ENCODE assay signal across 8 mouse cellular contexts in genomic region chr15:96507097-96507840, GRCm38 (mm10). TPM values are rescaled to one million over a fixed set of nuclear protein-coding genes. Genes with fewer than 3 reads are reported as not detected.
DNase-seq lines count a peak whose midpoint lies in the region; ATAC-seq and TF ChIP-seq lines count a peak whose summit lies in the region.

No protein-coding gene starts in this region.

- no peak overlapping the region for H3K9ac ChIP-seq in forebrain, postnatal 0 days
- H3K9ac ChIP-seq in heart, postnatal 0 days (replicated peaks; ENCODE audit: low read depth, low read length), result no peak overlapping the region

- no peak for TF ChIP-seq POLR2A in spleen, adult 2 months (IDR thresholded peaks at IDR 0.05; ENCODE audit: low read depth, low read length)

- WGBS in forebrain, postnatal 0 days, result 40% methylated on average over 18 of the region's 18 CpGs
- 56% methylated on average over 18 of the region's 18 CpGs for WGBS in forebrain, embryonic 10.5 days
- WGBS in heart, postnatal 0 days, result 26% methylated on average over 18 of the region's 18 CpGs
- WGBS in spleen, adult 2 months, result 36% methylated on average over 18 of the region's 18 CpGs

- no peaks in the 10 kb centered on the region for H3K4me1 ChIP-seq in forebrain, postnatal 0 days (ENCODE audit: insufficient read depth)
- no peaks in the 10 kb centered on the region for H3K4me1 ChIP-seq in forebrain, embryonic 10.5 days
- no peaks in the 10 kb centered on the region for H3K4me1 ChIP-seq in heart, postnatal 0 days (ENCODE audit: control insufficient read depth, insufficient read depth)
- H3K4me1 ChIP-seq in spleen, adult 2 months (ENCODE audit: control insufficient read depth, insufficient read depth, insufficient read length), result no peaks in the 10 kb centered on the region

- H3K36me3 ChIP-seq in forebrain, postnatal 0 days (ENCODE audit: insufficient read depth), result no peaks in the 10 kb centered on the region
- H3K36me3 ChIP-seq in forebrain, embryonic 10.5 days (replicated peaks), result no peaks in the 10 kb centered on the region
- no peaks in the 10 kb centered on the region for H3K36me3 ChIP-seq in heart, postnatal 0 days (replicated peaks; ENCODE audit: control insufficient read depth, insufficient read depth, low read length)
- H3K36me3 ChIP-seq in spleen, adult 2 months (ENCODE audit: control insufficient read depth, insufficient read depth, low read length), result no peaks in the 10 kb centered on the region

- H3K4me3 ChIP-seq in forebrain, postnatal 0 days (ENCODE audit: low read depth, low read length), result no peak overlapping the region
- H3K4me3 ChIP-seq in forebrain, embryonic 10.5 days, result no peak overlapping the region
- H3K4me3 ChIP-seq in heart, postnatal 0 days (ENCODE audit: low read depth, low read length), result peak overlapping the region; percentile 2; the same call in 1 of the 2 replicates
- no peak overlapping the region for H3K4me3 ChIP-seq in spleen, adult 2 months (ENCODE audit: extremely low read depth, insufficient read depth, insufficient read length)

- H3K27ac ChIP-seq in forebrain, postnatal 0 days (ENCODE audit: low read depth, low read length), result no peak overlapping the region
- no peak overlapping the region for H3K27ac ChIP-seq in forebrain, embryonic 10.5 days
- no peak overlapping the region for H3K27ac ChIP-seq in heart, postnatal 0 days (ENCODE audit: low read depth)
- H3K27ac ChIP-seq in spleen, adult 2 months (ENCODE audit: insufficient read depth, low read length), result no peak overlapping the region

- TF ChIP-seq EP300 in heart, postnatal 0 days (IDR thresholded peaks at IDR 0.05; ENCODE audit: low read depth), result no peak

- H3K4me2 ChIP-seq in forebrain, postnatal 0 days (ENCODE audit: low read depth), result no peak overlapping the region
- H3K4me2 ChIP-seq in heart, postnatal 0 days (ENCODE audit: low read depth, low read length), result peak overlapping the region; percentile 43

- H3K9me3 ChIP-seq in forebrain, postnatal 0 days (ENCODE audit: low read length), result no peaks in the 10 kb centered on the region; the same call in 1 of the 2 replicates
- peaks cover 19% of the 10 kb centered on the region for H3K9me3 ChIP-seq in forebrain, embryonic 10.5 days
- H3K9me3 ChIP-seq in heart, postnatal 0 days (replicated peaks; ENCODE audit: control insufficient read depth, low read length), result no peaks in the 10 kb centered on the region

- TF ChIP-seq CTCF in forebrain, postnatal 0 days (IDR thresholded peaks at IDR 0.05; ENCODE audit: low read depth), result peak; percentile 85
- TF ChIP-seq CTCF in heart, postnatal 0 days (IDR thresholded peaks at IDR 0.05; ENCODE audit: low read depth), result peak; percentile 73
- peak; percentile 66; the same call in 1 of the 2 replicates for TF ChIP-seq CTCF in spleen, adult 2 months (IDR thresholded peaks at IDR 0.05; ENCODE audit: extremely low read depth, insufficient read depth, insufficient read length, insufficient replicate concordance)

- no peaks in the 10 kb centered on the region for H3K27me3 ChIP-seq in forebrain, postnatal 0 days (ENCODE audit: insufficient read depth, low read length)
- H3K27me3 ChIP-seq in forebrain, embryonic 10.5 days (ENCODE audit: poor library complexity, severe bottlenecking), result no peaks in the 10 kb centered on the region
- no peaks in the 10 kb centered on the region for H3K27me3 ChIP-seq in heart, postnatal 0 days (ENCODE audit: control insufficient read depth, insufficient read depth, low read length)
- H3K27me3 ChIP-seq in spleen, adult 2 months (ENCODE audit: control insufficient read depth, insufficient read depth, low read length), result no peaks in the 10 kb centered on the region

- no peak for ATAC-seq in forebrain, postnatal 0 days
- ATAC-seq in heart, postnatal 0 days (ENCODE audit: insufficient read depth, low read depth), result no peak
- peak; percentile 49; the same call in 1 of the 2 replicates for ATAC-seq in megakaryocyte, adult 5-6 weeks (ENCODE audit: poor library complexity, severe bottlenecking)

- DNase-seq in forebrain, postnatal 0 days, result peak; percentile 86
- DNase-seq in forebrain, embryonic 10.5 days (ENCODE audit: extremely low spot score, low spot score), result no peak
- peak; percentile 85 for DNase-seq in MN1 (ENCODE audit: low spot score)
- DNase-seq in cerebellum, postnatal 36 days, result peak; percentile 35 to 46
- peak; percentile 67 for DNase-seq in heart, postnatal 0 days (ENCODE audit: low spot score)
- DNase-seq in layer of hippocampus, postnatal 36 days, result peak; percentile 29 to 39
- peak; percentile 48 to 50 for DNase-seq in spleen, adult 2 months (ENCODE audit: low read depth in 1 of 2, low spot score in 2 of 2)

RNA-seq across cellular contexts. Expression of gene Scaf11, which starts 46.6 kb away (rescaled TPM):
- 30.5 and 40.1 TPM in 2 replicates for total RNA-seq in forebrain, postnatal 0 days (2014; rRNA removed)
- polyA plus RNA-seq in forebrain, postnatal 0 days (2015; fragmentation: Nextera tagmentation; extraction: Ambion mirVana), result 30.5 and 37.6 TPM in 2 replicates
- 105 and 106 TPM in 2 replicates for polyA plus RNA-seq in forebrain, embryonic 10.5 days (2016; fragmentation: Nextera tagmentation; extraction: Ambion mirVana)
- total RNA-seq in heart, postnatal 0 days (2014; rRNA removed; ENCODE audit: low replicate concordance), result 23.7 and 24.2 TPM in 2 replicates
- polyA plus RNA-seq in heart, postnatal 0 days (2015; fragmentation: Nextera tagmentation; extraction: Ambion mirVana), result 36.8 and 40.8 TPM in 2 replicates
- 10 to 100 TPM; 52.5 to 53.6 TPM for total RNA-seq in layer of hippocampus, postnatal 36 days (2021)
- total RNA-seq in megakaryocyte, adult 5-6 weeks (2015), result 81.0 and 82.3 TPM in 2 replicates
- 96.7 and 113 TPM in 2 replicates for total RNA-seq in megakaryocyte, adult 5-6 weeks (2017)
- polyA plus RNA-seq in spleen, adult 2 months (2012; rRNA removed), result 16.3 and 20.3 TPM in 2 replicates
